Mouse (Mus musculus): Measurements from ENCODE around the gene Sesn3. TPM values are rescaled to one million over a fixed set of nuclear protein-coding genes. Genes with fewer than 3 reads are reported as not detected.

The Sesn3 gene
- polyA plus RNA-seq (2014; fragmentation: Illumina TruSeq; extraction: RNeasy Lipid Tissue Mini Kit (QIAGEN cat#74804); ENCODE audit: low read depth, low replicate concordance): 8.5 TPM

GRCm38 (mm10) chr9:14274986-14275720 lies at the start of gene Sesn3:
Gene Sesn3 (plus strand): TSS chr9:14275067.

GRCm38 (mm10) chr9:14381353-14382055 lies 106.6 kb downstream of the Sesn3 start, which contains the start of gene Endod1:
Gene Endod1 (minus strand): TSS chr9:14381507.

Other genes starting within 250 kb of the Sesn3 start
- gene Endod1, start 106.4 kb downstream of the Sesn3 start, polyA plus RNA-seq (2014; fragmentation: Illumina TruSeq; extraction: RNeasy Lipid Tissue Mini Kit (QIAGEN cat#74804); ENCODE audit: low read depth, low replicate concordance): 6.0 TPM
- gene Kdm4d, start 225.4 kb downstream of the Sesn3 start, polyA plus RNA-seq (2014; fragmentation: Illumina TruSeq; extraction: RNeasy Lipid Tissue Mini Kit (QIAGEN cat#74804); ENCODE audit: low read depth, low replicate concordance): not detected
- gene Cwc15, start 225.6 kb downstream of the Sesn3 start, polyA plus RNA-seq (2014; fragmentation: Illumina TruSeq; extraction: RNeasy Lipid Tissue Mini Kit (QIAGEN cat#74804); ENCODE audit: low read depth, low replicate concordance): 101 TPM

Measured in heart, adult 10 weeks (tissue).